Mouse (Mus musculus): ENCODE measurements around the gene Rundc3b. TPM values are rescaled to one million over a fixed set of nuclear protein-coding genes. Genes with fewer than 3 reads are reported as not detected.

The Rundc3b gene
- polyA plus RNA-seq, 1 experiment = 0.25 TPM

DNA sequence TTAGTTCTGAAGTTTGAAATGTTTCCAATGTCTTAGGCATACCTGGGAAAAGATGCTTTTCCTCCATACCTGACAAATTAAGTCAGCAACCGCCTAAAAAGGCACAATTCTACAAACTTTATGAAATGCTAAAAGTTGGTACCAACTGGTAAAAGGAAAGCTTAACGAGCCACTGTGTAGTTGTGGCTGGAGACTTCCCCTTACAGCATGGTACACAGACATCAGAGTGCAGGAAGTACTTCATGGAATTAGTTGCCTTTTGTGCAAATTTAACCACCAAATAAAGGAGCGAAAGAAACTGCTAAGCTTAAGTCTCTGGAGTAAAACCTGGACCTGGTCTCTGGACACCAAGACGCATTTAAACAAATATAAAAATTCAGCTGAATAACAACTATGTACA, 131.0 kb downstream of the Rundc3b start:
- no peak overlapping the region for H3K4me3 ChIP-seq (replicated peaks; ENCODE audit: extremely low read depth, low read depth, low read length)
- no peaks in the 10 kb centered on the region for H3K4me1 ChIP-seq (ENCODE audit: control insufficient read depth, insufficient read depth, low read length)
- TF ChIP-seq CTCF (IDR thresholded peaks at IDR 0.05; ENCODE audit: insufficient read depth, low read length) = no peak
- TF ChIP-seq POLR2A (IDR thresholded peaks at IDR 0.05; ENCODE audit: borderline replicate concordance, extremely low read depth, low read depth, low read length) = no peak
- 66% methylated on average over 4 of the region's 4 CpGs for WGBS
- DNase-seq = no peak

- TF ChIP-seq CTCF (IDR thresholded peaks at IDR 0.05; ENCODE audit: insufficient read depth, low read length) (no peak), POLR2A (IDR thresholded peaks at IDR 0.05; ENCODE audit: borderline replicate concordance, extremely low read depth, low read depth, low read length) (no peak)
Observed at GRCm38 (mm10) chr5:8489471-8490110, 133.2 kb downstream of the Rundc3b start.

GRCm38 (mm10) chr5:8488701-8489297, 134.0 kb downstream of the Rundc3b start:
- 86% methylated on average over 2 of the region's 2 CpGs for WGBS
- H3K4me1 ChIP-seq (ENCODE audit: control insufficient read depth, insufficient read depth, low read length) = no peaks in the 10 kb centered on the region
- H3K4me3 ChIP-seq (replicated peaks; ENCODE audit: extremely low read depth, low read depth, low read length) = no peak overlapping the region
- TF ChIP-seq POLR2A (IDR thresholded peaks at IDR 0.05; ENCODE audit: borderline replicate concordance, extremely low read depth, low read depth, low read length) = no peak
- TF ChIP-seq CTCF (IDR thresholded peaks at IDR 0.05; ENCODE audit: insufficient read depth, low read length) = no peak
- DNase-seq = no peak

More at GRCm38 (mm10) chr5:8489471-8490110, 133.2 kb downstream of the Rundc3b start:
- no peak for DNase-seq
- 29% methylated on average over 6 of the region's 6 CpGs for WGBS
- H3K4me1 ChIP-seq (ENCODE audit: control insufficient read depth, insufficient read depth, low read length) = no peaks in the 10 kb centered on the region
- H3K4me3 ChIP-seq (replicated peaks; ENCODE audit: extremely low read depth, low read depth, low read length) = no peak overlapping the region

GRCm38 (mm10) chr5:8487989-8488700, 134.6 kb downstream of the Rundc3b start:
- WGBS = 66% methylated on average over 4 of the region's 4 CpGs

DNA sequence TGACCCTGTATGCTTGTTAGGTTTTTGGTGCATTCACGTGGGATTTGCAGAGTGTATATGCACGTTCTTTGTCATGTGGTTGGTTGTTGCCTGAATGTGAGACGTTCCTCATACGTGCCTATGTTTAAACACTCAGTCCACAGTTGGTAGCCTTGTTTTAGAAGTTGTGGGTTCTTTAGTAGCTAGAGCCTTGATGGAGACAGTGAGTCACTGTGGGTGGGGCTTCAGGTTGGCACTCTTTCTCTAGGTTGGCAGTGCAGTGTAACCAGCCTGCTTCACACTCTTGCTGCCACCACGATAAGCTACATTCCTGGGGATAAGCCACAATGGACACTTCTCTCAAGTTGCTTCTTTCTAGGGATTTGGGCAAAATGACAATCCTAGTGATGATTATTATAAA, 166.2 kb downstream of the Rundc3b start:
- Histone ChIP-seq H3K4me1 (ENCODE audit: control insufficient read depth, insufficient read depth, low read length) (no peaks in the 10 kb centered on the region; the same call in 1 of the 2 replicates), H3K4me3 (replicated peaks; ENCODE audit: extremely low read depth, low read depth, low read length) (no peak overlapping the region)
- no peak for DNase-seq
- 61% methylated on average over 5 of the region's 5 CpGs for WGBS
- TF ChIP-seq CTCF (IDR thresholded peaks at IDR 0.05; ENCODE audit: insufficient read depth, low read length) (no peak), POLR2A (IDR thresholded peaks at IDR 0.05; ENCODE audit: borderline replicate concordance, extremely low read depth, low read depth, low read length) (no peak)

More at GRCm38 (mm10) chr5:8487989-8488700, 134.6 kb downstream of the Rundc3b start:
- no peaks in the 10 kb centered on the region for H3K4me1 ChIP-seq (ENCODE audit: control insufficient read depth, insufficient read depth, low read length)
- no peak for TF ChIP-seq POLR2A (IDR thresholded peaks at IDR 0.05; ENCODE audit: borderline replicate concordance, extremely low read depth, low read depth, low read length)
- no peak for DNase-seq
- H3K4me3 ChIP-seq (replicated peaks; ENCODE audit: extremely low read depth, low read depth, low read length) = no peak overlapping the region

- DNase-seq = no peak
- Histone ChIP-seq H3K4me3 (replicated peaks; ENCODE audit: extremely low read depth, low read depth, low read length) (no peak overlapping the region), H3K4me1 (ENCODE audit: control insufficient read depth, insufficient read depth, low read length) (no peaks in the 10 kb centered on the region; the same call in 1 of the 2 replicates)
- TF ChIP-seq CTCF (IDR thresholded peaks at IDR 0.05; ENCODE audit: insufficient read depth, low read length) = no peak
- TF ChIP-seq POLR2A (IDR thresholded peaks at IDR 0.05; ENCODE audit: borderline replicate concordance, extremely low read depth, low read depth, low read length) = no peak
Observed at GRCm38 (mm10) chr5:8455565-8455964, 167.2 kb downstream of the Rundc3b start.

Other genes starting within 250 kb of the Rundc3b start
- 1.8 TPM in 2 replicates for gene Dbf4, start 200.2 kb downstream of the Rundc3b start, polyA plus RNA-seq (2012; rRNA removed)
- 1.5 and 2.2 TPM in 2 replicates for gene Slc25a40, start 200.1 kb downstream of the Rundc3b start, polyA plus RNA-seq (2012; rRNA removed)
- 12.8 and 15.4 TPM in 2 replicates for gene Abcb1a, start 37.1 kb upstream of the Rundc3b start, polyA plus RNA-seq (2012; rRNA removed)
- gene Abcb1b, start 175.2 kb upstream of the Rundc3b start, polyA plus RNA-seq (2012; rRNA removed) = 0.92 and 1.5 TPM in 2 replicates